Mouse (Mus musculus) urinary bladder, postnatal 10 days (tissue): ENCODE data around the gene Hist1h3e.
"Not testable (repeated sequence)": the region's sequence is repeated elsewhere in the genome, so short reads cannot be mapped to it uniquely, and the experiment has no call there.

Experiments
- DNase-seq: peaks from one replicate; pipeline ENCODE4 v3.0.0; 2022; ENCODE audit warnings: low spot score

Hist1h3e gene

DNA sequence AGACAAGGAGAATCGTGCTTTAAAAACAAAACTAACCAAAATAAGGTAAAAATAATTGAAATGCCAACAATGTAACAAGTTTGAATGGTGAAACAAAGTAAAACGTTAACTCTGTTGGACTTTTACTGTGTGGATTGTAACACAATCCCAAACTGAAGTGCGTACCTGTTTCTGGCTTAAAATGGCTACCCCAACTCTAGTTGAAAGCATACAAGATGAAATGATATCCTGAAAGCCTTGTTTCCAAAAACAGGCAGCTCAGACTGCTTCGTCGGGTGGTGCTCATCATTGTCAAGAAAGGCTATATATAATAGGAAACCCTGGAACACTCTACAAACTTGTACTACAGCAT, 662 bp downstream of the Hist1h3e start:
- not testable (repeated sequence) for DNase-seq

DNA sequence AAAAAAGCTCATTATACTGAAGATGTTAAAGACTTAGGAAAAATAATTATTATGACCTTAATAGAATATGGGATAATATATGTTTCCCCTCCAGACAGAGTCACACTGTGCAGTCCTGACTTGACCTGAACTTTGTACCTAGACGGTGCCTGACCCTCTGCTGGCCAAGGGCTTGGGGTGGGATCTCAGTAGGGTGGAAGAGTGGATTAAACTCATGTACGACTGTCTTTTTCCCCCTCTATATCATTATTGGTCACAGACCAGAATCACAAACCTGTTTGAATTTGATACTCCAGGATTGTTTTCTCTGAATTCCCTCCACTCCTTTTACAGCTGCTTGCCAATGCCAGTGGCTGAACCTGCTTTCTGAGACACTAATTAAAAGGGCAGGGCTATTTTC, 1.5 kb downstream of the Hist1h3e start:
- not testable (repeated sequence) for DNase-seq

DNA sequence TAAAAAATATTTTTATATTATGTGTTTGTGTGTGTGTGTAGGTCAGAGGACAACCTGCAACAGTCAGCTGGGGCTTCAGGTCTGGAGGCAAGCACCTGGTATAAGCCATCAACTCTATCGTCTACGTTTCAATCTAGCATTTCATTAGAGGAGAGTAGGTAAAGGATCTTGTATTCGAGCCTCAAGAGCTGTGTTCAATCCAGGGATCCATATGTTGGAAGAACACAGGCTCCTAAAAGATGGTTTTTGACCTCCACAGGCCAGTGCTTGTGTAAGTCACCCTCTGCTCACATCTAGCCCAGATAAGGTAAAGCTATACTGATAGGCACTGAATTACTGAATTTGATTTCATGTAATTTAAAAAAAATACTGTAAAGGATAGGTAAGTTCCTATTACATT, 5.3 kb downstream of the Hist1h3e start:
- no peak for DNase-seq

DNA sequence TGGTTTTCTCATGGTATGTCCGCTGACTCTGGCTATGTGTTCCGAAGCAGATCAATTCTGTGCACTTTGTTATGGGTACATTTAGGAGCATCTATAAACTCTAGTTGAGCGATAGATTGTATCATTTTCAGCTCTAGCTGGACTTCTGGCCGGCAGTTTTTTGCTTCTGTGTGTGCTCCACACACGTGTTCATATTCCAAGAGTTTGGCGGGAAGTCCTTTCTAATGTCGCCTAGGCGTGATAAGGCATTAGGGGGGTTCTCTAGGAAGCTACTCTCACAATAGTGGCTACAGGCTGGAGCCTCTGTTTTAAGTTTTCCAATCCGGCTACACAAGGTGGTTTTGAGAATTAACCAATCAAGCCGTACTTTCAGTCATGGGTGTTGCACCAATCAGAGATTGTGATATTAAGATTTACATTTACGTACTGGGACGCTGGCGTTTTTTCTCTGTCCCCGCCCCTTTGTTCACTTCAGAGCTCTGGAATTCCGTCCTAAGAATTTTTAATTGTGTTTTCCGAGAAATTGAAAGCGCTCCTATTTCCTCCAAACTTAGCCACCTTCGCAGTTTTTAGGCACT, 6.2 kb downstream of the Hist1h3e start:
- no peak for DNase-seq

DNA sequence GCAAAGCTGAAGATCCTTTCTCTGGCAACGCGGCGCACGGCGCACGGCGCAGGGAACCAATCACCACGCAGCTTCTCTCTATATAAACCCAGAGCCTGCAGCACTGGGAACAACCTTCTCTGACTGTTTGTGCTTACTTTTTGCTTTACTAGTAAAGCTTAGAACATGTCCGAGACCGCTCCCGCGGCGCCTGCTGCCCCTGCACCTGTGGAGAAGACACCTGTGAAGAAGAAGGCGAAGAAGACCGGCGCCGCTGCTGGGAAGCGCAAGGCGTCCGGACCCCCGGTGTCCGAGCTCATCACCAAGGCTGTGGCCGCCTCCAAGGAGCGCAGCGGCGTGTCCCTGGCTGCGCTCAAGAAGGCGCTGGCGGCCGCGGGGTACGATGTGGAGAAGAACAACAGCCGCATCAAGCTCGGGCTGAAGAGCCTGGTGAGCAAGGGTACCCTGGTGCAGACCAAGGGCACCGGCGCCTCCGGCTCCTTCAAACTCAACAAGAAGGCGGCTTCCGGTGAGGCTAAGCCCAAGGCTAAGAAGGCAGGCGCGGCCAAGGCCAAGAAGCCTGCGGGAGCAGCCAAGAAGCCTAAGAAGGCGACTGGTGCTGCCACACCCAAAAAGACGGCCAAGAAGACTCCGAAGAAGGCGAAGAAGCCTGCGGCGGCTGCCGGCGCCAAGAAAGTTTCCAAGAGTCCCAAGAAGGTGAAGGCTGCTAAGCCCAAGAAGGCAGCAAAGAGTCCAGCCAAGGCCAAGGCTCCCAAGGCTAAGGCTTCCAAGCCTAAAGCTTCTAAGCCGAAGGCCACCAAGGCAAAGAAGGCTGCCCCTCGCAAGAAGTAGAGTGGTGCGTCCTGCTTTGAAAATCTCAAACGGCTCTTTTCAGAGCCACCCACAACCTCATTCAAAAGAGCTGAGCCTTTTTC, 7.0 kb downstream of the Hist1h3e start:
- DNase-seq, result no peak

DNA sequence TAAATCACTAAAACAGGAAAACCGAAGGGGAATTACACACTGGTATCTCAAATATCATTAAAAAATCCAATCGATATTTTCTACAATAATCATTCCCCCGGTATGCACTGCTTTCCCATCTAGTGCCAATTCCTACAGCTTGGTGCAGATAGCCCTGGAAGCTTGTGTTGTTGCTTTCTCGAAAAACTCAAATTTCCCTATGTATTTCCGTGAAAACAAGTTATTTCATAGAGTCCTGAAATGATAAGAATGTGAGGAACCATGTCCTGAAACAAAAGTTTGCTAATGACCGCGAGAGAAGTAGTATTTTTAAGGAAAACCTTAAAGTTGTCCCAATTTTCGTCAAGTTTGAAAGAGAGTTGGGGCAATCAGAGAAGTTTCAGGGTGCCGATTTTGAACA, 7.8 kb downstream of the Hist1h3e start:
- DNase-seq, result no peak

DNA sequence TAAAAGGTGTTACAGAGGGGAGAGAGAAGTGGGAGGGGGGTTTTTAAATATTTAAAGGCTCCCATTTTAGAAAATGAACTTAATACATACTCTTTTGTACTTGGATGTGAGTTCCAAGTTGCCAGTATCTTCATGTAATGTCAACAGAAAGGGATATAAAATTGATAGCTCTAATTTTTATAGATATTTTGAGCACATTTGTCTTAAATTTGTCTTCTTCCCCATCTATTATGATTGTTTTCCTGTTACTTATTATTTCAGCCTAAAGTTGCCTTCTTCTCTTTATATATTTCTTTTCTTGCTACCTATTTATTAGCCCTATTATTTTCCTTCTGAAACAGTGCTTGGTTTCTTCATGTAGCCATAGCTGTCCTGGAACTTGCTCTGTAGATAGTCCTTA, 9.2 kb downstream of the Hist1h3e start, which contains the start of gene Hist1h1d:
Gene Hist1h1d (plus strand): TSS at position 301 of the 400 bp plus-strand sequence.
- no peak for DNase-seq

DNA sequence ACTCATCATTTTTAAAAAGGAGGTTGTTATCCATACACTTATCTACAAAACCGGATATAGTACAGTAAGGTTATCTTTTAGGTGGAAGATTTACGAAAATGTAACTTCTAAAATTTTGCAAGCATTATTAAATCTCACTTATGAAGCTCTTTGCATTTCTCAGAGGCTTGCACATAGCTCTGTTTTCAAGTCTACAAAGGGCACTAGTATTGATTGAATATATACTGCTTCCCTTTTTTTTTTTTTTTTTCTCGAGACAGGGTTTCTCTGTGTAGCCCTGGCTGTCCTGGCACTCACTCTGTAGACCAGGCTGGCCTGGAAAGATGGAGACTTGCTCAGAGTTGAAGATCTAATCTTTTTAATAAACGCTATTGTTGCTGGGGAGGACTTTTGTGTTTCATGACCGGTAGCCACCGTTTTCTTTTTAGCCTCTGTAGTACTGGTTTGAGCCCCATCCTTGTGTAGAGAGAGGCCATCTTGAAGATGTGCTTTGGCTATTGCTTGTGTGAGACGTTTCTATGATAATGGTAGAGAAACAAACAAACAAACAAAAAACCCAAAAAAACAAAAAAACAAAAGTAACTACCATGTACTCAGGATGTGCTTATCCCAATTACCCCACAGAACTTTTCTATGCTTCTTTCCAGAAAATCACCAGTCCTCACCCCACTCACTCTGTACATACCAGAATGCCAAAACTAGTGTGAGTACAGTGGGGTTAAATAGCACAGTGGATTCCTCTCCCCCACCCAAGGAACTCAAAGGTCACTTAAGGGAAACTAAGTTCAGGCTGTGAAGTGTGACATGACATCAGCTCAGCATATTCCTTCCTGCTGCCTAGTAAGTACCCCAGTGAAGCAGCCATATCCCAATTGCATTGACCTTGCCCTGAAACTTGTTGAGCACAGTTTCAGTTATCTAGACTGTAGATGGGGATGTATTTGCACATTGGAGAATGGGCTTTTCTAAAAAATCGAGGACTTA, 9.9 kb downstream of the Hist1h3e start:
- no peak for DNase-seq

DNA sequence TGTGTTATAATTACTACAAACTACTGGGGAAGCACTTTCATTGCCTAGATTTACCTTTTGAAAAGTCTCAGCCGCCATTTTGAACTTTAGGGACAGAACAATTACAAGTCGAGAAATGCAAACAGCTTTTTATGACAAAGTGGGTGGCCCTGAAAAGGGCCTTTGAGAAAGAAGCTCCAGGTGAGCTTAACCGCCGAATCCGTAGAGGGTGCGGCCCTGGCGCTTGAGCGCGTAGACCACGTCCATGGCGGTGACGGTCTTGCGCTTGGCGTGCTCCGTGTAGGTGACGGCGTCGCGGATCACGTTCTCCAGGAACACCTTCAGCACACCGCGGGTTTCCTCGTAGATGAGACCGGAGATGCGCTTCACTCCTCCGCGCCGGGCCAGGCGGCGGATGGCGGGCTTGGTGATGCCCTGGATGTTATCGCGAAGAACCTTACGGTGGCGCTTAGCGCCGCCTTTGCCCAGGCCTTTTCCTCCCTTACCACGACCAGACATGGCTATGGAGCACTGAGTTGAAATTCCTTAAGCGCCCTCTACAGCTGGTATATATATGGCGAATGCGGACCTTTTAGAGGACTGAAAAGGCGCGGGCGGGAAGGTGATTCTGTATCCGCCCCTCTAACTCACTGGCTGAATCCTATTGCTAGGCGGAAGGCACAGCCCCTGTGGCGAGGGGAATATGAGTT, 10.9 kb downstream of the Hist1h3e start, which contains the start of gene Hist1h4f:
Gene Hist1h4f (minus strand): TSS at position 503 of the 689 bp plus-strand sequence.
- DNase-seq, result not testable (repeated sequence)

DNA sequence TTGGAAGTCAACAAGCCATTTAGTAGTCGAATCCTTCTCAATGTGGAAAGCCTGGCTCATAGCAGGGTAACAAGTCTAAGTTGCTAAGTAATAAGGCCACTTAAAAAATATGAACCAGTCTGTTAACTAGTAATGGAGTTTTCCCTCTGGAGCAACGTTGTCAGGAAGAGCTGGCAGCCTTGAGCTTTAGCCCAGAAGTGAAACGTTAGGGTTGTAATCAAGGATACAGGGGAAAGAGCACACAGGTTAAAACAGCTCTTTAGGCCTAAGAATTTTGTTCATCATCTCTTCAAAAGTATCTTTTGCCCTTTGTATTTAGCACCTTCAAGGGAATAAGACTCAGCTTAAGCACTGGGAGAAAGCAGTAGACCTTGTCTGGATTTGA, 11.4 kb downstream of the Hist1h3e start:
- DNase-seq, result no peak

DNA sequence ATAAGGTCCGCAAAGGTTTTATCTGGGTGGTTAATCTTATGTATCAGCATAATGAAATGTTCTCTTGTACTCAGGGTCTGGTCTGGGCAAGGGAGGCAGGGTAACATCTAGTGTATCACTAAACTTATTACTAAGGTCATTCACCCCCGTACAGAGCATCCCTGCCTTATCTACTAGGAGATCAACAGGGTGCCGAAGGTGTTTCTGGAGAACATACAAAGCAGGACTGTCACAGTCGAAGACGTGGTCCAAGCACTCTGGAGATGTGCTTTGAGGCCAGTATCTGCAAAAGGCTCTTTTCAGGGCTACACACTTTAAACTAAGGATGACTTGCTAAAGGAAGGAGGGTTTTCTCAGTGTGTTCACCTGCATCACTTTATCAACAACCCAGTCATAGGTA, 15.5 kb downstream of the Hist1h3e start:
- DNase-seq, result no peak

DNA sequence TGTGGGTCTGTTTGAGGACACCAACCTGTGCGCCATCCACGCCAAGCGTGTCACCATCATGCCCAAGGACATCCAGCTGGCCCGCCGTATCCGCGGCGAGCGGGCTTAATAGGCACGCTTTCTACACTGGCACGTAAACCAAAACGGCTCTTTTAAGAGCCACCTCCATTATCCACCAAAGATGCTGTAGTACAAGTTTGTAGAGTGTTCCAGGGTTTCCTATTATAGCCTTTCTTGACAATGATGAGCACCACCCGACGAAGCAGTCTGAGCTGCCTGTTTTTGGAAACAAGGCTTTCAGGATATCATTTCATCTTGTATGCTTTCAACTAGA, 17.4 kb downstream of the Hist1h3e start:
- not testable (repeated sequence) for DNase-seq

DNA sequence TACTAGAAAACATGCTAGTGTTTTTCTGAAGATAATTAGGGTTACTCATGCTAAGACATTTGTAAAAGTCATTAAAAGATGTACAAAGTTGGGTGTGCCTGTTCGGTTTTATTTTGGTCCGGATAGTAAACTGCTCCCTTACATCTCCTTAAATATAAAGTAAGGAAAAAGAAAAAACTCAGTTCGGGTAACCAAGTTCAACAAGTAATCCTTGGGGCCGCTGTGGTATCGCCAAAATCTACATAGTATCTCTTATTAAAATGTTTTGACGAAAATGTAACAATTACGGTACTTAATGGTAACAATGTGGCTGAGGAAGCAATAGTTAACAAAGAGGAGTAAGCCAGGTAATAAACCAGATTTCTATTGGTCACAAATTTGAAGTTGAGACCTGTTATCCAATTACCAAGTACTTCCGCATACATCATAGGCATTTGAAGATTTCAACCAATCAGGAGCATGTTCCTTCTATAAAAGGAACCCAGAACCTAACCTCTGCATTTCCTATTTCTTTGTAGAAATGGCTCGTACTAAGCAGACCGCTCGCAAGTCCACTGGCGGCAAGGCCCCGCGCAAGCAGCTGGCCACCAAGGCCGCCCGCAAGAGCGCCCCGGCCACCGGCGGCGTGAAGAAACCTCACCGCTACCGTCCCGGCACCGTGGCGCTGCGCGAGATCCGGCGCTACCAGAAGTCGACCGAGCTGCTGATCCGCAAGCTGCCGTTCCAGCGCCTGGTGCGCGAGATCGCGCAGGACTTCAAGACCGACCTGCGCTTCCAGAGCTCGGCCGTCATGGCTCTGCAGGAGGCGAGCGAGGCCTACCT, 18.0 kb downstream of the Hist1h3e start, which contains the start of gene Hist1h3f:
Gene Hist1h3f (plus strand): TSS at position 88 of the 822 bp plus-strand sequence.
- DNase-seq, result no peak

DNA sequence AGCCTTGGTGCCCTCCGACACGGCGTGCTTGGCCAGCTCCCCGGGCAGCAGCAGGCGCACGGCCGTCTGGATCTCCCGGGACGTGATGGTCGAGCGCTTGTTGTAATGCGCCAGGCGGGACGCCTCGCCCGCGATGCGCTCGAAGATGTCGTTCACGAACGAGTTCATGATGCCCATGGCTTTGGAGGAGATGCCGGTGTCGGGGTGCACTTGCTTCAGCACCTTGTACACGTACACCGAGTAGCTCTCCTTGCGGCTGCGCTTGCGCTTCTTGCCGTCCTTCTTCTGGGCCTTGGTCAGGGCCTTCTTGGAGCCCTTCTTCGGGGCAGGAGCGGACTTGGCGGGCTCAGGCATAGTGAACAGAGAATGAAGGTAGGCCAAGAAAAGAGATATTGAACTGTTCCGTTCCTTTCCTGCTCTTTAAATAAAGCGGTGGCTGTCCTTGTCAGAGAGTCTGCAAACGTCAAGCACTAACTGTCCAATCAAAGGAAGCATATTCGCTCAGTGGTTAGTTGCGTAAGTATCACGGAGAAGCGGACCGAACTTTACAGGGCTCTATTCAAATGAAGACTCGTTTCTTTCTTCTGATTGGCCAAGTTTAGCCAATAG, 19.1 kb downstream of the Hist1h3e start, which contains the start of gene Hist1h2bh:
Gene Hist1h2bh (minus strand): TSS at position 394 of the 609 bp plus-strand sequence.
- not testable (repeated sequence) for DNase-seq

DNA sequence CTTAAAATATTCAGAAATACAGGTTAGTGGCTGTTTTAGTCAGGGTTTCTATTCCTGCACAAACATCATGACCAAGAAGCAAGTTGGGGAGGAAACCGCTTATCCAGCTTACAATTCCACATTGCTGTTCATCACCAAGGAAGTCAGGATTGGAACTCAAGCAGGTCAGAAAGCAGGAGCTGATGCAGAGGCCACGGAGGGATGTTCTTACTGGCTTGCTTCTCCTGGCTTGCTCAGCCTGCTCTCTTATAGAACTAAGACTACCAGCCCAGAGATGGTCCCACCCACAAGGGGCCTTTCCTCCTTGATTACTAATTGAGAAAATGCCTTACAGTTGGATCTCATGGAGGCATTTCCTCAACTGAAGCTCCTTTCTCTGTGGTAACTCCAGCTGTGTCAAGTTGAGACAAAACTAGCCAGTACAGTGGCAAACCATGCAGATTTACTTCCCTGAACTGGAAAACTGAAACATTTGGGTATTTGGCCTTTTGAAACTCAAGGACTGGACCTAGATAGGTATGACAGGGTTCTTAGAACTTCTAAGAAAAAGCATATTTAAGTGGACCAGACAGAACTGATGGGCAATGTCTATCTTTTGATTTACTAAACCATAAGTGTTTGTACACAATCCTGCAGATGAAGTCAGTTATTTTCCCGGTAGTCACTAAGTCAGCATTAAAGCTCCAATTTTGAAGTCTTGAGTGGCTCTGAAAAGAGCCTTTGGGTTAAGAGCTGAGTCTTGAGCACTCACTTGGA, 19.8 kb downstream of the Hist1h3e start:
- not testable (repeated sequence) for DNase-seq

DNA sequence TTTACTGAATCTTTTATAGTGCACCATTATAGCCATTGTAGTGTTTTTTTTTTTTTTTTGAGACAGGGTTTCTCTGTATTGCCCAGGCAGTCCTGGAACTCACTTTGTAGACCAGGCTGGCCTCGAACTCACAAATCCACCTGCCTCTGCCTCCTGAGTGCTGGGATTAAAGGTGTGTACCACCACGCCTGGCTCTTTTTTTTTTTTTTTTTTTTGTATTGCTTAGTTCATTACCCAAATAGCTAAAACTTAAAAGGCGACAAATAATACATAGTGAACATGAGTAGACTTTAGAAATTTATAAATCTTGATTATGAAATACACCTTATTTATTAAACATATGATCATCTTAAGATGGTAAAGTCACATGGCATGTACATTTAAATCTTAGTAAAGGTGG, 20.7 kb downstream of the Hist1h3e start:
- no peak for DNase-seq

DNA sequence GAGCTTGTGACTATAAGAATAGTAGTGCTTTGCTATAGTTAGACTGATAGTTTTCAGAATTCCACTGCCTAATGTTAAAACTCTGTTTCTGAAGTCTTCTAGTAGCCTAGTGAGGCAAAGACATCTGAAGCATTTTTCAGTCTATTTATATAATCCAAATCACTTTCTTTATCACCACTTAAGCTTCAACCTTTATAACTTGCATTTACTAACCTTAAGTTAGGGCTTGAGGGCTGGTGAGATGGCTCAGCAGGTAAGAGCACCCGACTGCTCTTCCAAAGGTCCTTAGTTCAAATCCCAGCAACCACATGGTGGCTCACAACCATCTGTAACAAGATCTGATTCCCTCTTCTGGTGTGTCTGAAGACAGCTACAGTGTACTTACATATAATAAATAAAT, 22.3 kb downstream of the Hist1h3e start:
- DNase-seq, result not testable (repeated sequence)

DNA sequence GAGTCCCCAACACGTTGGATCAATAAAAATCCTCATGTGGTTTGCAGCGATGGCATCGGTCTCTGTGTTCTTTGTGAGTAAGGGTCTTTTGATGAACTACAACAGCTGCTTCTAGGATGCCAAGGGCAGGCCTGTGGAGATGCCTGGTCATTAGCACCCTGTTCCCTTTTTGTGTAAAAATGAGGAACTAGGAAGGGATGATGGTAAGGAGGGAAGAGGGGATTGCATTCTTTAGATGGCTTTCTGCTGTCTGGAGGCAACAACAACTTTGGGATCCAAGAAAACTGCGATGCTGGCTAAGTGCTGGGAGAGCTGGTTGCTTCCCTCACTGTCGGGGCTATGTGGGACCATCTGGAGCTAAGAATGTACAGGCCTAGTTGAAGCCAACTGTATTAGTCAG, 23.9 kb downstream of the Hist1h3e start:
- DNase-seq, result no peak

DNA sequence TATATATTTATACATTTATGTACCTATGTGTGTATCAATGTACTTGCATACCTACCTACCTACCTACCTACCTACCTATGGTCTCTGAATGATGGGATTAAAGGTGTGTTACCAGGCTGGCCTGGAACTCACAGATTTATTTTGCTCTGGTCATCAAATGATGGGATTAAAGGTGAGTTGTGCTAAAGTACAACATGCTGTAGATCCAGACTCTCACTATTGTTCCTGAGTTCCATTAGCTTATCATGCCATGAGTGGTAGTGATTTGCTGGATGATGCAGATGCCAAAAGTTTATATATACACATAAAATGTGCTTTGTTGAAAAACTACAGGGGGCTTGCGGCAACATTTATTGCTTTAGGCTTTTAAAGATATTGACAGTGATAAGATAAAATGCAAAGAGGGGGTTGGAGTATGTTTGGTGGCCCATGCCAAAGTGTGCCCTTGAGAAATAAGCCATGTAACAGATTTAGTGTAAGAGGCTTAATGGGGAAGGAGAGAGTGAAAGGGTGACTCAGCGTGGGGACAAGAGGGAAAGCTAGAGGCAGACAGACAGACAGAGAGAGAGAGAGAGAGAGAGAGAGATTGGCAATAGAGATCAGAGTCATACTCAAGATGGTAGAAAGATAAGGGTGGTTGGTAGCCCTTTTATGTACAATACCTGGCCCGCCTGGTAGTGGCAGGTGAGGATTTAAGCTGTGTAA, 25.0 kb downstream of the Hist1h3e start:
- DNase-seq, result no peak
